Mouse (Mus musculus) MEL (cell line): Measurements from ENCODE around the gene Arih2. TPM values are rescaled to one million over a fixed set of nuclear protein-coding genes. Genes with fewer than 3 reads are reported as not detected.
A peak's percentile ranks its signal among the peaks of the same experiment; 100 is the strongest.

Experiments
- DNase-seq: peaks from one replicate; pipeline ENCODE4 v3.0.0; 2011; ENCODE audit warnings: low read depth, low spot score
- H3K27ac ChIP-seq: 2 replicates; pipeline ENCODE4 v1.5.1; 2012; ENCODE audit warnings: low read depth, mild to moderate bottlenecking, control low read depth, low read length, moderate library complexity; ENCODE audit not compliant: control insufficient read depth
- H3K27me3 ChIP-seq, 2 experiments: fragments of 150-350 bp in 1 of 2; sonication (generic) in 1 of 2; 2 replicates each; pipeline ENCODE4 v1.6.1; 2012; ENCODE audit warnings: low read length in 2 of 2, mild to moderate bottlenecking in 2 of 2, improper control_type of control experiment in 1 of 2, moderate library complexity in 1 of 2; ENCODE audit not compliant: insufficient read depth in 2 of 2, control insufficient read depth in 1 of 2
- H3K36me3 ChIP-seq, 2 experiments: 2 replicates each; pipeline ENCODE4 v1.6.1; 2012 to 2014; ENCODE audit warnings: low read length in 2 of 2, improper control_type of control experiment in 1 of 2, inconsistent platforms in 1 of 2, mild to moderate bottlenecking in 1 of 2; ENCODE audit not compliant: insufficient read depth in 2 of 2, control insufficient read depth in 1 of 2
- H3K4me1 ChIP-seq, 2 experiments: fragments of 150-350 bp in 1 of 2; sonication (generic) in 1 of 2; 2 replicates each; pipeline ENCODE4 v1.6.1; 2012; ENCODE audit warnings: low read length in 2 of 2, improper control_type of control experiment in 1 of 2, mild to moderate bottlenecking in 1 of 2; ENCODE audit not compliant: insufficient read depth in 2 of 2, control insufficient read depth in 1 of 2
- H3K4me3 ChIP-seq, 2 experiments: fragments of 150-350 bp in 1 of 2; sonication (generic) in 1 of 2; 2 replicates each; pipeline ENCODE4 v1.5.1; 2012; ENCODE audit warnings: low read depth in 2 of 2, low read length in 2 of 2, mild to moderate bottlenecking in 2 of 2, moderate library complexity in 2 of 2, control low read depth in 1 of 2, improper control_type of control experiment in 1 of 2; ENCODE audit not compliant: control insufficient read depth in 1 of 2, insufficient read depth in 1 of 2
- H3K79me2 ChIP-seq: 2 replicates; pipeline ENCODE4 v1.6.1; 2012; ENCODE audit warnings: mild to moderate bottlenecking, low read length, moderate library complexity; ENCODE audit not compliant: control insufficient read depth, poor library complexity, insufficient read depth
- H3K9ac ChIP-seq: 2 replicates; pipeline ENCODE4 v1.6.1; 2012; ENCODE audit warnings: low read depth, mild to moderate bottlenecking, control low read depth, low read length, moderate library complexity; ENCODE audit not compliant: control insufficient read depth, poor library complexity, severe bottlenecking
- H3K9me3 ChIP-seq: fragments of 150-350 bp; sonication (generic); replicated peaks from 2 replicates; pipeline ENCODE4 v1.6.1; 2012; ENCODE audit warnings: mild to moderate bottlenecking, low read length, improper control_type of control experiment, moderate library complexity; ENCODE audit not compliant: insufficient read depth
- BHLHE40 ChIP-seq: IDR thresholded peaks from 2 replicates; pipeline ENCODE4 v1.6.1; 2012; ENCODE audit warnings: low read depth, mild to moderate bottlenecking, inconsistent platforms, low read length, improper control_type of control experiment, borderline replicate concordance
- CHD1 ChIP-seq: IDR thresholded peaks from 2 replicates; pipeline ENCODE4 v1.6.1; 2012; ENCODE audit warnings: low read depth, mild to moderate bottlenecking, inconsistent platforms, low read length, improper control_type of control experiment
- CHD2 ChIP-seq: IDR thresholded peaks from 2 replicates; pipeline ENCODE4 v1.6.1; 2011; ENCODE audit warnings: low read length, improper control_type of control experiment
- ETS1 ChIP-seq: IDR thresholded peaks from 2 replicates; pipeline ENCODE4 v1.6.1; 2012; ENCODE audit warnings: low read depth, mild to moderate bottlenecking, inconsistent platforms, low read length, improper control_type of control experiment, moderate library complexity
- GATA1 ChIP-seq: IDR thresholded peaks from 2 replicates; pipeline ENCODE4 v1.6.1; 2011; ENCODE audit warnings: low read depth, low read length, improper control_type of control experiment
- HCFC1 ChIP-seq: IDR thresholded peaks from 2 replicates; pipeline ENCODE4 v1.6.1; 2012; ENCODE audit warnings: low read depth, mild to moderate bottlenecking, inconsistent platforms, low read length, improper control_type of control experiment, moderate library complexity
- MAX ChIP-seq: IDR thresholded peaks from 2 replicates; pipeline ENCODE4 v1.6.1; 2011; ENCODE audit warnings: low read length, improper control_type of control experiment
- MXI1 ChIP-seq: IDR thresholded peaks from 2 replicates; pipeline ENCODE4 v1.6.1; 2011; ENCODE audit warnings: mild to moderate bottlenecking, low read depth, low read length, improper control_type of control experiment
- MYB ChIP-seq: IDR thresholded peaks from 2 replicates; pipeline ENCODE4 v1.6.1; 2011; ENCODE audit warnings: mild to moderate bottlenecking, low read depth, low read length, improper control_type of control experiment
- NELFE ChIP-seq: IDR thresholded peaks from 2 replicates; pipeline ENCODE4 v1.6.1; 2011; ENCODE audit warnings: low read depth, low read length, improper control_type of control experiment
- POLR2A ChIP-seq, 2 experiments: IDR thresholded peaks; 2 replicates each; pipeline ENCODE4 v1.6.1; 2011 to 2012; ENCODE audit warnings: low read length in 2 of 2, mild to moderate bottlenecking in 2 of 2, control low read depth in 1 of 2, improper control_type of control experiment in 1 of 2, low read depth in 1 of 2, moderate library complexity in 1 of 2; ENCODE audit not compliant: control insufficient read depth in 1 of 2, insufficient read depth in 1 of 2, poor library complexity in 1 of 2
- POLR2AphosphoS2 ChIP-seq: IDR thresholded peaks from 2 replicates; pipeline ENCODE4 v1.6.1; 2011; ENCODE audit warnings: low read length, improper control_type of control experiment
- POLR2AphosphoS5 ChIP-seq: IDR thresholded peaks from 2 replicates; pipeline ENCODE4 v1.6.1; 2012; ENCODE audit warnings: low read depth, borderline replicate concordance, mild to moderate bottlenecking, inconsistent platforms, low read length, moderate library complexity, mixed read lengths
- SIN3A ChIP-seq: IDR thresholded peaks from 2 replicates; pipeline ENCODE4 v1.6.1; 2012; ENCODE audit warnings: low read length, improper control_type of control experiment, inconsistent platforms
- SMC3 ChIP-seq: IDR thresholded peaks from 2 replicates; pipeline ENCODE4 v1.6.1; 2011; ENCODE audit warnings: low read depth, low read length, improper control_type of control experiment
- TAL1 ChIP-seq: IDR thresholded peaks from 2 replicates; pipeline ENCODE4 v1.6.1; 2012; ENCODE audit warnings: mild to moderate bottlenecking, inconsistent platforms, low read length, moderate library complexity, mixed read lengths
- ZC3H11A ChIP-seq: IDR thresholded peaks from 2 replicates; pipeline ENCODE4 v1.6.1; 2012; ENCODE audit warnings: low read depth, mild to moderate bottlenecking, inconsistent platforms, low read length, improper control_type of control experiment
- ZKSCAN1 ChIP-seq: IDR thresholded peaks from 2 replicates; pipeline ENCODE4 v1.6.1; 2012; ENCODE audit warnings: low read depth, mild to moderate bottlenecking, inconsistent platforms, low read length, improper control_type of control experiment, moderate library complexity
- ZMIZ1 ChIP-seq: IDR thresholded peaks from 2 replicates; pipeline ENCODE4 v1.6.1; 2012; ENCODE audit warnings: low read depth, mild to moderate bottlenecking, inconsistent platforms, low read length, improper control_type of control experiment, moderate library complexity
- polyA plus RNA-seq, 2 experiments: library from polyadenylated mRNA; stranded (reverse) in 1 of 2; unstranded in 1 of 2; fragments of >175 nt in 1 of 2; fragments of >200 nt in 1 of 2; gene quantifications; 2 replicates each; pipeline versions ENCODE4 v1.2.1 to v1.2.4; 2012; ENCODE audit warnings: low replicate concordance in 2 of 2, low read depth in 1 of 2; ENCODE audit not compliant: insufficient read length in 2 of 2, insufficient read depth in 1 of 2, missing spikeins in 1 of 2
- total RNA-seq: library from RNA; depleted of rRNA; stranded (reverse); fragments of 300-350 nt; gene quantifications from 2 replicates; pipeline ENCODE4 v1.2.3, GENCODE M21; 2012

The Arih2 gene
- total and polyA plus RNA-seq, 3 experiments: 59.6 to 66.5 TPM; not detected in 1

DNA sequence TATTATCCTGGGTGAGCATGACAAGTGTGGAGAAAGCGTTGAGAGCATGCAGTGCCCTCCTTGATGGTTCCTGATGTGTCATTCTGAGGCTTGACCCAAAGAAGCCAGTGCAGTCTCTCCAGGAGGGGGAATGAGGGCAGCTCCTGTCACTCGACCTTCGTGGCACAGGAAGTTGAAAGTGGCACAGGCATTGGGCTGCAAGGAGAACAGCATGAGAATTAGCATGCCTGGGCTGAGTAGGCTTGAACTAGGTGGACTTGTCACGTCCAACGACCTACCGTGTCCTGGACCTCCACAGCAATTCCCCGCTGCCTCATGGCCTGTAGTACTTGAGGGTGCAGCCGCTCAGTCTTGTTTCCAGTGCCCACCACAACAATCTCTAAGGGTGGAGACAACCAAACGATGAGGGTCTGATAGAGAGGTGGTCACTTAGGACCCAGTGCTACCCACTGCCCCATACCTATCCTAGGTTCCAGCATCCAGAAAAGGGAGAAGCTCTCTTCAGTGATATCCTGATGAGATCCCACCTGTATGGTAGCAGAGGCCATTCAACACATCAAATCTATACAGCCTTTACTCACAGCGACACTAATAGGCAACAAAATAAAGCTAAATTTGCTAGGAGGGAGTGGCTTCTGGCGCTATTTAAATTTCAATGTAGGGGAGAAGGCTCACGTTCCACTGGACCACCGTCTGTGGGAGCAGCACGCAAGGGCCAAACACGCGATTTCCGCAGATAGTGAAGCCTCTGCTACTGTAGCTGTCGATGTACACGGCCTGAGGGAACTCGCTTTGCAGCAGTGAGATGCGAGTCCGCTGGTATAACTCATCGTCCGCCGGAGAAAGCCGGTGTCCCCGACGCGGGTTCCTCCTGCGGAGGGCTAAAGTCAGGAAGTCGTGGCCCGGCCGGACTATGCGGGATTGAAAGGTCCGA is 83.0 kb downstream of the Arih2 start:
- Histone ChIP-seq H3K4me1 (peaks cover 0 to 50% of the 10 kb centered on the region in 2 experiments; a peak in 3 of 4 replicates), H3K79me2 (peaks cover 41% of the 10 kb centered on the region), H3K4me3 (peak overlapping the region; percentile 66 to 79), H3K9me3 (no peaks in the 10 kb centered on the region), H3K27me3 (no peaks in the 10 kb centered on the region), H3K9ac (peak overlapping the region; percentile 89), H3K27ac (peak overlapping the region; percentile 90), H3K36me3 (peaks cover 4 to 35% of the 10 kb centered on the region in 2 experiments)
- peak; percentile 49 for DNase-seq
- TF ChIP-seq BHLHE40: peak; percentile 32; the same call in 1 of the 2 replicates
- TF ChIP-seq POLR2A (IDR thresholded peaks at IDR 0.05; ENCODE audit: control insufficient read depth in 1 of 2, insufficient read depth in 1 of 2, low read depth in 1 of 2, low read length in 2 of 2, poor library complexity in 1 of 2): peak in 1 of 2 experiments; percentile 13; a peak in 1 of 4 replicates
- no peak for TF ChIP-seq ZKSCAN1
- peak; percentile 78 for TF ChIP-seq ZMIZ1
- TF ChIP-seq POLR2AphosphoS5: 0 out of 2 replicates have a peak, but pooled peaks have one; percentile 65
- peak; percentile 49; the same call in 1 of the 2 replicates for TF ChIP-seq NELFE
- TF ChIP-seq POLR2AphosphoS2: peak; percentile 91
- TF ChIP-seq ZC3H11A: no peak
- TF ChIP-seq CHD2: peak; percentile 21; the same call in 1 of the 2 replicates
- TF ChIP-seq HCFC1: no peak
- peak; percentile 86; the same call in 1 of the 2 replicates for TF ChIP-seq CHD1
- peak; percentile 40 for TF ChIP-seq SIN3A
- no peak for TF ChIP-seq TAL1
- TF ChIP-seq MXI1: 0 out of 2 replicates have a peak, but pooled peaks have one; percentile 23

DNA sequence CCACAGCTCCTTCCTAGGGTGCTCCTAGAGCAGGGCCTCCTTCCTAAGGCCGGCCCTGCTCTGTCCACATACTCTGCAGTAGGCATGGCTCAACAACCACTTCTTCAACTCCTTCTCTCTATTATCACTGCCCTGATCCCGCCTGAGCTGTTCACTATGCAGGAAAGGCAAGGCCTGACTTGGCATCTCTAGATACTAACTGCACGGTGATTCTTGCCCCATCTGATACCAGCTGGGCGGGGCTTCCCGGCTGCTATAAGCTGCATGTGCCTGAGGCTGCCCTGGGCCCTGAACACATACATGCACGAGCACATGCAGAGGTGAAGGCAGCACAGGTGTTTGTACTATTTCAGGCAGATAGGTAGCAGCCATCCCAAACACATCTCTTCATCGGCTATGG is 85.1 kb downstream of the Arih2 start:
- peaks cover 0 to 42% of the 10 kb centered on the region in 2 experiments; a peak in 3 of 4 replicates for H3K4me1 ChIP-seq
- H3K27me3 ChIP-seq: no peaks in the 10 kb centered on the region
- TF ChIP-seq SIN3A: 0 out of 2 replicates have a peak, but pooled peaks have one; percentile 16
- peak; percentile 44; the same call in 1 of the 2 replicates for TF ChIP-seq GATA1
- TF ChIP-seq MXI1: 0 out of 2 replicates have a peak, but pooled peaks have one; percentile 34
- peak; percentile 82 for TF ChIP-seq POLR2AphosphoS2
- no peak for TF ChIP-seq ETS1
- TF ChIP-seq MAX: 0 out of 2 replicates have a peak, but pooled peaks have one; percentile 27
- TF ChIP-seq MYB: no peak
- TF ChIP-seq SMC3: peak; percentile 11; the same call in 1 of the 2 replicates
- no peaks in the 10 kb centered on the region for H3K9me3 ChIP-seq
- no peak overlapping the region for H3K4me3 ChIP-seq
- peaks cover 38% of the 10 kb centered on the region for H3K79me2 ChIP-seq
- H3K36me3 ChIP-seq: peaks cover 7 to 35% of the 10 kb centered on the region in 2 experiments
- H3K9ac ChIP-seq: no peak overlapping the region
- peak; percentile 62 for DNase-seq
- H3K27ac ChIP-seq: no peak overlapping the region
